Mouse (Mus musculus) G1E (cell line): Measurements from ENCODE around the gene Apol6. TPM values are rescaled to one million over a fixed set of nuclear protein-coding genes. Genes with fewer than 3 reads are reported as not detected.

ENCODE experiments used
- ATAC-seq: 2 replicates; pipeline ENCODE4 v1.8.0; 2016; ENCODE audit warnings: mild to moderate bottlenecking; ENCODE audit not compliant: insufficient number of reproducible peaks, poor library complexity, low FRiP score, severe bottlenecking; ENCODE audit errors: extremely low read depth
- DNase-seq: peaks from one replicate; pipeline ENCODE4 v3.0.0; 2012; ENCODE audit warnings: low spot score
- H3K27me3 ChIP-seq: 2 replicates; pipeline ENCODE4 v1.6.1; 2012; ENCODE audit warnings: mild to moderate bottlenecking, low read length, inconsistent platforms; ENCODE audit not compliant: insufficient read depth
- H3K36me3 ChIP-seq: replicated peaks from 2 replicates; pipeline ENCODE3; 2012; ENCODE audit warnings: mild to moderate bottlenecking, inconsistent platforms
- H3K4me1 ChIP-seq: 2 replicates; pipeline ENCODE4 v1.6.1; 2012; ENCODE audit warnings: low read depth, low read length, inconsistent platforms, mixed read lengths; ENCODE audit not compliant: insufficient read depth
- H3K4me3 ChIP-seq: 2 replicates; pipeline ENCODE4 v1.5.1; 2012; ENCODE audit warnings: low read depth, mild to moderate bottlenecking, inconsistent platforms, low read length, moderate library complexity, mixed read lengths
- H3K9me3 ChIP-seq: replicated peaks from 2 replicates; pipeline ENCODE4 v1.6.1; 2012; ENCODE audit warnings: inconsistent platforms
- CTCF ChIP-seq: IDR thresholded peaks from 2 replicates; pipeline ENCODE4 v1.5.1; 2012; ENCODE audit warnings: low read depth, low read length, inconsistent platforms, mixed read lengths
- GATA1 ChIP-seq: IDR thresholded peaks from 2 replicates; pipeline ENCODE4 v1.6.1; 2012; ENCODE audit warnings: borderline replicate concordance, low read length, inconsistent platforms, mixed read lengths
- GATA2 ChIP-seq: IDR thresholded peaks from 2 replicates; pipeline ENCODE4 v1.6.1; 2012; ENCODE audit warnings: low read depth, low read length, inconsistent platforms, borderline replicate concordance
- POLR2AphosphoS5 ChIP-seq: IDR thresholded peaks from 2 replicates; pipeline ENCODE4 v1.6.1; 2012; ENCODE audit warnings: low read depth, low read length, inconsistent platforms; ENCODE audit not compliant: insufficient replicate concordance
- TAL1 ChIP-seq: conservative IDR thresholded peaks from 2 replicates; pipeline ENCODE4 v1.6.1; 2012; ENCODE audit warnings: low read depth, low read length, inconsistent platforms, mixed read lengths
- polyA plus RNA-seq: library from polyadenylated mRNA; stranded (reverse); fragments of >175 nt; gene quantifications from 2 replicates; pipeline ENCODE4 v1.2.3, GENCODE M21; 2012
- total RNA-seq, 2 experiments: library from RNA; stranded (forward) in 1 of 2; stranded (reverse) in 1 of 2; fragments of 200-1000 nt in 1 of 2; fragments of >200 nt in 1 of 2; fragmentation: Nextera tagmentation in 1 of 2; gene quantifications; 2 replicates each; pipeline ENCODE4 v1.2.3; 2014 to 2017

Gene Apol6
- total and polyA plus RNA-seq, 3 experiments, result 0.22 TPM; not detected in 2

DNA sequence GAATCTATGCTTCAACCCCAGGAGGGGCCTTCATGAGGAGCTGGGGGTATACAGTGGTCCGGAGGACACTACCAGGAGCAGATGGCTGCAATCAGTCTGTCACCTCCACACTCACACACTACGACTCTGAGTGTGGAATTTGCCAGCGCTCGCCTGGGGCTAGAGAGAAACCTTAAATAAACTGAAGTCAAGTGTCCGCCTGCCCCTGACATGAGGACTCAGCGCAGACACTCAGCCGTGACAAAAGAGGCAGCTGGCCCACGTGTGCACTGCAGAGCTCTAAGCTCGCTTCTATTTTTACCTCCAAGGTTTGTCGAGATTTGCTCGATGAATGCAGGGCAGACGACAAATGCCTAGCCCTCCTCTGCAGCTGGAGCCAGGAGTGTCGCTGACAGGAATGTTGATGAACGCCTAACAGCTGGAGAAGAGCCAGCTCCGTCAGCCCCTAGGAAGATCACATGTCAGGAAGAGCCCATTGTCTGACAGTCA lies 30.7 kb upstream of the Apol6 start:
- peaks cover 5% of the 10 kb centered on the region; the same call in 1 of the 2 replicates for H3K27me3 ChIP-seq
- no peak for DNase-seq
- H3K9me3 ChIP-seq, result no peaks in the 10 kb centered on the region
- no peaks in the 10 kb centered on the region for H3K4me1 ChIP-seq
- ATAC-seq, result no peak
- no peak for TF ChIP-seq GATA2
- TF ChIP-seq CTCF, result no peak
- TF ChIP-seq GATA1, result no peak
- no peak for TF ChIP-seq POLR2AphosphoS5
- no peak for TF ChIP-seq TAL1
- H3K4me3 ChIP-seq, result no peak overlapping the region
- H3K36me3 ChIP-seq, result no peaks in the 10 kb centered on the region

DNA sequence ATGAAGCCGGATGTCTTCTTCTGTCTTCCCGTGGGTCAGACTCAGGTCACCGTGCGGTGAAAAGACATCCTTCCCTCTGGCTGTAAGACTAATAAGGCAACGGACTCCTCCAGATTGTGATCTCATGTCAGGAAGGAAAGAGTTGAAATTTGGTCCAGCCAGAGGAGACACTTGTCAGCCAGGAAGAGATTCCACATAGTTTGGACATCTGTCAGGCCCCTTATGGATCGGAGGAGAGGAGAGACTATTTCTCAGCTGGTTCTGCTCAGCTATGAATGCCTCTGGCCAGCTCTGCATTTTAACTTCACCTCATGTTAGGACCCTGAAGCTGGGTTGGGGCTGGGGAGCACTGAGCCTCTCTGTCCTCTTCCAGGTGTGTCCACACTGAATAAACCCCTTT lies 30.1 kb upstream of the Apol6 start:
- no peak overlapping the region for H3K4me3 ChIP-seq
- no peak for ATAC-seq
- peaks cover 4% of the 10 kb centered on the region; the same call in 1 of the 2 replicates for H3K27me3 ChIP-seq
- H3K4me1 ChIP-seq, result no peaks in the 10 kb centered on the region
- no peaks in the 10 kb centered on the region for H3K36me3 ChIP-seq
- DNase-seq, result no peak
- no peaks in the 10 kb centered on the region for H3K9me3 ChIP-seq
- TF ChIP-seq GATA1, result no peak
- no peak for TF ChIP-seq CTCF
- TF ChIP-seq POLR2AphosphoS5, result no peak
- no peak for TF ChIP-seq TAL1
- no peak for TF ChIP-seq GATA2

DNA sequence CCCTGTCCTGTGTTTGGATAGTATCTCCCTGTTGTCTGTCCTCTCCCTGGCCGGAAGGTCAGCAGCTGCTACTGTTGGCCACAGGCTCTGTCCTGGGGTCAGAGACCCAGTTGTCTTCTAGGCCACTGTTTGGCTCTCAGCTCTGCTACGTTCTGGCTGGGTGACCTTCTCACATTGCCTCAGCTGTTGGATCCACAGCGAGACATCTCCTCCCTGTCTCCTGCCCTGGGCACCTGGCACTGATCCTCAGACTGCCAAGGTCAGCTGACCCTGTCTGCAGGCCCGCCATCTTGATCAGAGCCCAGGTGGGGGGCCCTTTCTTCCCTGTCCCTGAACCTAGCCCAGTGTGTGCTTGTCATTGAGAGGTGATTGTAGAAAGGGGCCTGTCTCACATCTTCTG lies 29.5 kb upstream of the Apol6 start:
- peaks cover 6% of the 10 kb centered on the region; the same call in 1 of the 2 replicates for H3K27me3 ChIP-seq
- no peak for ATAC-seq

DNA sequence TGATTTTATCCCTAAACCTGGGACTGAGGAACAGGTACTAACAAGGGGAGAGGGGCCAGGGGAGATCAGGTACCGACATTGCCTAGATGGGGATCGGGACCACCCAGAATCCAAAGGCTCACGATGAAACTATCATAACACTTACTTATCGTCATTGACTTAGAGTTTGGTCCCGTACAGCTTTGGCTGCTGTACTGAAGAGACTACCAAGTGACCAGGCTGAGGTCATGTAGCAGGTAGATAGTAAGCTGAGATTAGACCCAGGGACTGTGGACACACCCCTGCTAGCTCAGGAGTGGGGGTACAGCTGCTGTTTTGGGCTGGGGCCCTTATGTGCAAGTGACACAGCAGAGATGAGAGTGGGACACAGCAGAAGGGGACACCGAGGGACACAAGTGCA lies 28.0 kb upstream of the Apol6 start:
- TF ChIP-seq TAL1 (no peak), CTCF (no peak), POLR2AphosphoS5 (no peak), GATA2 (no peak), GATA1 (no peak)
- ATAC-seq (no peak), DNase-seq (no peak)
- Histone ChIP-seq H3K4me3 (no peak overlapping the region), H3K27me3 (peaks cover 10% of the 10 kb centered on the region), H3K36me3 (no peaks in the 10 kb centered on the region), H3K9me3 (no peaks in the 10 kb centered on the region), H3K4me1 (no peaks in the 10 kb centered on the region)

More for the DNA sequence above, 29.5 kb upstream of the Apol6 start:
- DNase-seq, result no peak
- no peaks in the 10 kb centered on the region for H3K9me3 ChIP-seq
- H3K36me3 ChIP-seq, result no peaks in the 10 kb centered on the region
- TF ChIP-seq TAL1 (no peak), CTCF (no peak), GATA1 (no peak), GATA2 (no peak), POLR2AphosphoS5 (no peak)
- no peak overlapping the region for H3K4me3 ChIP-seq
- H3K4me1 ChIP-seq, result no peaks in the 10 kb centered on the region

DNA sequence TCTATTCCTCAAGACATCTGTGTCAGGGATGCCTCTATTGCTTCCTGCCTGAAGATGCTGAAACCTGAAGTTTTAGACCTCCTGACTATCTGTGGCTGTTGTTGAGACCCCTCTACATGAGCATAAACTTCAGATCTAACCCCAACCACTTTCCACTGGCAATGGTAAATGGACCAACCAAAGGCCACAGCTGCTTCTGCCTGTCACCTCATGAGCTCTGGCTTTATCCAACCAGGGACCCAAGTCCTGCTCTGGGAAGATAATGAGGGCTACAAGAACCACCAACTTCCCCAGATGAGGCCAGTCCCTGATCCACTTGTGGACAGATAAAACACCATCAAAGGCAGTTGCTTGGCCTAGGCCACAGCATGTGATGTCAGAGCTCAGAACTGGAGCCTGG lies 26.6 kb upstream of the Apol6 start:
- H3K27me3 ChIP-seq, result peaks cover 13% of the 10 kb centered on the region
- H3K4me3 ChIP-seq, result no peak overlapping the region
- H3K36me3 ChIP-seq, result no peaks in the 10 kb centered on the region
- ATAC-seq (no peak), DNase-seq (no peak)
- TF ChIP-seq TAL1 (no peak), CTCF (no peak), GATA2 (no peak), POLR2AphosphoS5 (no peak), GATA1 (no peak)
- H3K4me1 ChIP-seq, result no peaks in the 10 kb centered on the region
- H3K9me3 ChIP-seq, result no peaks in the 10 kb centered on the region

DNA sequence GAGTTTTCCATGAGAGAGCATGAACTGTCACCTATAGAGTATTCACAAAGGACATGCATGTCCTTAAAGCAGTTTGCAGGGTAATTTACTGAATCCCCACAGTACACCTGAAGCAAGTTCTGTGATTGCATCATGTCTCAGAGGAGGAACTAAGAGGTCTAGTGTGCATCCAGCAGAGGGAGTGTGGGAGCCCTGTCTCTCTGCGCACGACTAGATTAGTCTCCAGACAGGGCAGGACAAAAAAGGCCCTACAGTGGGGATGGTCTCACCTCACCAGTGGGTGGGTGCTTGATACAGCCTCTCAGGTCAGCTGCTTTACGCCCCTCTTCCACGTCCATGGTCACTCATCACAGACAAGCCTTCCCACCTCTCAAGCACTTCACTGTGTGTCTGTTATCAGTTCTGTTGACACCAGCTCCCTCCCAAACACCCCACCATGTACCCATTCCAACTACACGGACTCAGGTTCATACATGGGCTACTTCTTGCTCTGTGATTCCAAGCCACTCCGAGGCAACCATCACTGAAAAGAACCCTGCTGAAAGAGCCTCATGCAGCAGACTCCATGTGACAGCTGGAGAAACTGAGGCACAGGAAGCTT lies 25.7 kb upstream of the Apol6 start:
- no peak for DNase-seq
- H3K4me3 ChIP-seq, result no peak overlapping the region
- ATAC-seq, result no peak
- no peaks in the 10 kb centered on the region for H3K4me1 ChIP-seq
- peaks cover 16% of the 10 kb centered on the region for H3K27me3 ChIP-seq
- no peaks in the 10 kb centered on the region for H3K9me3 ChIP-seq
- TF ChIP-seq GATA1 (no peak), TAL1 (no peak), POLR2AphosphoS5 (no peak), CTCF (no peak), GATA2 (no peak)
- H3K36me3 ChIP-seq, result no peaks in the 10 kb centered on the region
